Mouse (Mus musculus) brain, adult 2 months (tissue): ENCODE measurements at regions not wholly inside any gene's neighbourhood (a gene's known extent, or its start where the extent isn't known, plus 50 kb on each side); places are given as distances from the start of the nearest gene placed in this dataset.

ENCODE experiments used
- DNase-seq: peaks from one replicate; pipeline ENCODE4 v3.0.0; 2011; ENCODE audit warnings: low read depth, low spot score

DNA sequence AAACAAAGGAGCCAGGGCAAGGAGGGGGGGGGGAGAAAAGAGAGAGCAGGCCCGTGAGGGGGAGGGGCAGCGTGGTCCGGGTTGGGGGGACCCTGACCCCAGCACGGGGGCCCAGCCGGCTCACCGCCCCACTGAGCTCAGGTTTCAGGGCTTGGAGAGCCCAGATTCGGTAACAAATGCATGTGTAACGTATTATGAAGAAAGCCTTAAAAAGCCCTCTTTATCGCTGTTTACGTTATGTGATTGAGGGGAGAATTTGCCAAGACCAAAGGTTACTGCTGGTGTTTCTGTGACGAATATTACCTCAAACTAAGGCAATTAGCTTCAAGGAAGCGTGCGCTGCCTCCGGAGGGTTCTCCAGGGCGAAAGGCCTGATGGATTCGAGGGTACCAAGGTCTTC, 54.2 kb downstream of the Barx1 start:
- no peak for DNase-seq

DNA sequence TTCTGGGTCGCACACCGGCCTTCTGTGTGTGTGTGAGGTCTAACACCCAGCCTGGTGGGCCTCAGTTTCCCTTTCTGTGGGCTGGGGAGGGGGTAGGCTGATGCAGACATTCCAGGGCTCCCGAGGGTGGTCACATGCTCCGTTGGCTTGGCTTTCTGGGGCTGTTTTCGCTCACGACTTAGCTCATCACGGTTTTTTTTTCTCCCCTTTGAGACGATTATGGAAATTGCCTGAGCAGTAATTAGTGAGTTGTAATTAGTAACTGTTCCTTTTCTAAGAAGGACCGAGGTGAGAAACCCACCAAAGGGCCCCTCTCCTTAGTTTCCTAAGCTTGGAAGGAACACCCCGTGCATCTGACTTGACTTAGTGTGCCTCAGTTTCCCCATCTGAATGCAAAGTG, 54.7 kb downstream of the Barx1 start:
- no peak for DNase-seq

DNA sequence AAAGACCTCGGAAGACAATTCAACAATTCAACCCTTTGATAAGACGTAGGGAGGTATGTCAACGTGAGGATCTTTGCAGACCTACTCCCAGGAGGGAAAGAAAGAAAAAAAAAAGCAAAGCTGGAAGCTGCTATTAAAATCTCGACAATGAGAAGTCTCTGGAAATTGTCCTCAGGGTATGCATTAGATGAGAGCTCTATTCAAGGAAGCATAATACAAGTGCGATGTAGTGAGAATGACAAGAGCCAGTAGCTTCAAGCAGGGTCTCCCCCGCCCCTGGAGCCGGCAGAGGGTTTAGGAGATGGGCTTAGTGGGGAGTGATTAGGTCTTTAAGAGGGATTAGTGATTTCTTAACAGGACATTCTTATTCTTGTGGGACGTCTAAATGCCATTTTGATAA, 60.9 kb downstream of the Barx1 start:
- no peak for DNase-seq

DNA sequence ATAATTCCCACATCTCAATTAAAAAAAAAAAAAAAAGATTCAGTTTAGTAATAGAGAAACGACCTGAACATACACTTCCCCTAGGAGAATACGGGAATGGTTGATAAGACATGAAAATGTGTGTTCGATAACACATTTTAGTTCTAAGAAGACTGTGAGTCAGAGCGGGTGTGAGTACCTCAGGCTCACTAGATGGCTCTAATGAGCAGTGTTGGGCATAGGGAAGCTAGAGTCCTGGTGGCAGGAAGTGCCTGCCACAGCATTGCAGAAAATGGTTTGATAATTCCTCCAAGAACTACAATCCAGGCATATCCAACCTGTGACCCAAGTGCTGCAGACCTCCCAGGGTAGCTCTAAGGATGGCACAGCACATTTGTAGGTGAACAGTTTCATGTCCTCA, 63.6 kb downstream of the Barx1 start:
- DNase-seq: peak; percentile 65

DNA sequence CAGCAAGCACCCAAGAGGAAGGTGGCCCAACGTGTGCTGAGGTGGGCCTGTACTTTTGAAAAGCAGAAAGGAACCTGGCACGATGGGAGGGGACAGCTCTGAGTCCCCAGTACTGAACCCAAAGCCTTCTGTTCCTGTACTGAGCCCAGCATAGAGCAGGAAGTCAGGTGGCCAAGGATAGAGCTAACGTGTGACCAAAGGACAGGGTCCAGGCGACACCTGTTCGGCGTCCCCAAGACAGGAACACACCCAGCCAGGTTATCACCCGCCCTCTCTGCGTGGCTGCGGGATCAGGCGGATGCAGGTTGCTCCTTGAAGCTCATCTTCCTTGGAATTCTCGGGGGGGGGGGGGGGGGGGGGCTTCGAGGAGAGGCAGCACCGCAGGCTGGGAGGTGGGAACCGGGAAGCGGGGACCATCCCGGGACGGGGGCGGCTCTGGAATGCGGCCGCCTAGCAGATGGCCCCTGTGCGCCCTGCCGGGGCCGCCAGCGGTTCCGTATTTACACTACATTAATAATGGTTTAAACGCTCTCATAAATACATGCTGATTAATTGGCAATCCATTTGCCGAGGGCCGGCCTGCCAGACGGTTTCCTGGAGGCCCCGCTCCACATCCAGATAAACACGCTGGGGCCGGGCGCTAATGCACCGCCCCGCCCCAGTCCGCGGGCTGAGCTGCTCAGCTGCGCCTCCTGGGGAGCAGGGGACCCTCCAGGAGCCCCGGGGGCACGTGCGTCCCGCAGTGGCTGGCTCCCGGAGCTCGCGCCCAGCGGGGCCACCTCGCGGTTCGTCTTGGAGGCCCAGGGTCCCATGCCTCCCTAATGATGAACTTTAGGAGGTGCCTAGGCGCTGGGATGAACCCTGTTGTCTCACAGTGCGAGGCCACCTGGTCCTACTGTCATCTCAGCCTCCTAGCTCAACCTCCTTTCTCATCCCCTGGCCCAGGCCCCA, 68.5 kb downstream of the Barx1 start:
- no peak for DNase-seq

DNA sequence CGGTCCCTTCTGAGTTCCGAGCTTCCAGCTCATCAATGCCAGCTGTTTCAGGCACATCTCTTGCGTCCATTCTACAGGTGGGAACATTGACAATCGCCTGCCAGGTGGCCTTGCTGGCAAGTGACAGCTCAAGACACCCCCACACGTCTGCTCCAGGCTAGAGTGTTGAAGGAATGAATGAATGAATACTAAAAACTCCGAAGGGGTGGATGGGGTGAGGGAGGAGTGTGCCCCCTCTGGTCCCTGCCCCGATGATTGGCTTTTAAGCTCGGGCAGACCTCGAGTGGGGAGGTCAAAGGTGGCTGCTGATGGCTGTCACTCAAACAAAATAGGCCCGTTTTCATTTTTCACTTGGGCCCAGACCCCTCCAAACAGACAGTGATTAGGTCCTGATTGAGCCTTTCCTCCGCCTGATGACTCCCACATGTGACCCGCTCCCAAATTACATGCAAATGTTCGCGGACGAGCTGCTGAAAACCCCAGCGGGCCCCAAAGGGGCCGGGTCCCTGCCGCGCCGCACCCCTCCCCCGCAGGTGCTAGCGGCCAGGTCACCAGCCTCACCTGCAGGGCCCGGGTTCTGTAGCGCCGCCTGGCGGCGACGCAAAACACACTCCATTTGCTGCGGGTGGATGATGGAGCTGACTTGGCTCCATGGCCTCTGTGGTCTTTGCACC, 69.5 kb downstream of the Barx1 start:
- peak; percentile 15 for DNase-seq

DNA sequence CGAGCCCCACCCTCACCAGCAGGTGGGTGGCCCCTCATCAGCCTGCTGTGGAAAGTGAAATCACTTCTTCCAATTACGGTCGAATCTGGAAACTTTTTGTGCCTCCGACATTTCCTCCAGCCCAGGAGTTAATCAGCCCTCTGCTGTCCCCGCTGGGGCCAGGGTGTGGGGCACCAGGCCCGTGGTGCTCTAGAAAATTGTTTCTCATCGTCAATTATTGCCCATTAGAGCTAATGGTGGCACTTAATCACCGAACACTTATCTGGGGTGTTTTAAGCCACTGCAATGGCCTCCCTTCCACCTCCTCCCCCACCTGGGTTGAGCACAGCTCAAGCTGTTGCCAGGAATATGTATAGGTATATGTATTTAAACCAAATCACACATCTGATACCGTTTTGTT, 72.2 kb downstream of the Barx1 start:
- DNase-seq: no peak

DNA sequence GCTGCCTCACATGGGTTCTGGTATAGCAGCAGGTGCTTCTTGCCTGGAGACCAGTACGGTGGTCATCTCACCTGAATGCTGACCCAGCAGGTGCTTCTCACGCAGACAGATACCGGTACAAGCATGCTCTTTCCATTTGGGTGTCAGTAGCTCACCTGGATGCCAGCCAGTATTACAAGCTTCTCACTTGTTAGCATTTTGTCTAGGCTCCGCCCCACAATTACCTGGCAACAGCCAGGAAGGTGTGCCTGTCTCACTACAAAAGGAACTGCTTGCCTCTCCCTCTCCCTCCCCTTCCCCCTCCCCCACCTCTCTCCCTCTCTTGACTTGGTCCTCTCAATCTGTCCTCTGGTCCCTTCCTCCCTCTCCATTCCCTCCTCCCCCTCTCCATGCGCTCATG, 82.8 kb downstream of the Barx1 start:
- DNase-seq: no peak

DNA sequence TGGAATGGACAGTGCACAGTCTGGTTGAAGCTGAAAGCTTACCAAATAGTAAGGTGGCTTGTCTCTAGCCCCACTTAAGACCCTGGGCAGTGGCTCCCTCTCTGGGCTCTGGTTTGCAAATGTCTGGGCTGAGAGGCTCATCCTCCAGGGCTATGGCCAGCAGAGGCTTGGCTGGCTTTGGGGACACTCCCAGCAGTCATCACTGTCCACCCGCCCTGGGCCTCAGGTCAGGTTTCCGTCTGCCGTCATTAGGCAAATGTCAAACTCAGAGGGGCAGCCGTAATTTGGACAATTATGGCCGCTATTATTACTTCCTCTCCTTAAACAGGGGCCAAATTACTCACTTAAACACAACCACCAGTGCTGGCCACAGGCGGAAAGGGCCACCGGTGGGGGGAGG, 83.5 kb downstream of the Barx1 start:
- no peak for DNase-seq
